Mouse (Mus musculus): ENCODE data around the gene Zfp991.
"Not testable (repeated sequence)": the region's sequence is repeated elsewhere in the genome, so short reads cannot be mapped to it uniquely, and the experiment has no call there.

DNA sequence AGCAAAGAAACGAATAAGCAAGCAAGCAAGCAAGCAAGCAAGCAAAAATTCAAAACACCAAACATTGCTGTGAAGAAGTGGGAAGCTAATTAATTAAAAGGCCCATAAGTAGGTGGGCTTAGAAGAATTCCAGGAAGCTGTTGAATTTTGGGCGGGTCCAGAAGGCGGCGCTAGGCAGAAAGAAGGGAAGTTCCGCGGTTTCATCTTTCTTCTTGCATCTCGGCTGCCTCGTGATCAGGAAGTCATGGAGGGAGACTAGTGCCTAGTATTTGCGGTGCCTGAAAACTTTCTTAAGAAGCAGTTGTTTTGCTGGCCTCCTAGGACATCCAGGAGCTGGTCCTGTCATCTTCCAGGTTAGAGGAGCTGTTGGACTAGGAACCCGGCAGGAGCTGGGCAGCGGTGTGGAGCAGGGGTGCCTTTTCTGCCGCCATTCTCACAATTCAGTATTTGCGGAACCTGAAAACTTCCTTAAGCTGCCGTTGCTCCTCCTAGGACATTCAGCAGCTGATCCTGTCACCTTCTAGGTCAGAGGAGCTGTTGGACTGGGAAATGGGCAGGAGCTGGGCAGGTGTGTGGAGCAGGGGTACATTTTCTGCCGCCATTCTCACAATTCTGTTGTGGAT, at the start of gene Zfp991:
- not testable (repeated sequence) for TF ChIP-seq CTCF (conservative IDR thresholded peaks at IDR 0.05; ENCODE audit: insufficient read depth, insufficient read length, low read depth, low read length); POLR2A (IDR thresholded peaks at IDR 0.05; ENCODE audit: low read depth, low read length)

All from kidney, adult 2 months (tissue).